Mouse (Mus musculus) lung, embryonic 14.5 days (tissue): ENCODE measurements at regions not wholly inside any gene's neighbourhood (a gene's known extent, or its start where the extent isn't known, plus 50 kb on each side); places are given as distances from the start of the nearest gene placed in this dataset.

ENCODE experiments used
- ATAC-seq: fragments of 200-750 bp; cut with Nextera tagmentation; 2 replicates; pipeline ENCODE4 v1.8.0; 2017; ENCODE audit warnings: mild to moderate bottlenecking, moderate TSS enrichment, moderate library complexity; ENCODE audit not compliant: insufficient read depth
- DNase-seq: peaks from one replicate; pipeline ENCODE4 v3.0.0-alpha.2; 2015
- H3K27ac ChIP-seq: fragments of 300-500 bp; sonication (generic); 2 replicates; pipeline ENCODE4 v1.5.1; 2014; ENCODE audit warnings: low read depth, mild to moderate bottlenecking, moderate library complexity
- H3K27me3 ChIP-seq: fragments of 300-500 bp; sonication (generic); 2 replicates; pipeline ENCODE4 v1.6.1; 2014; ENCODE audit warnings: low read length, control low read depth; ENCODE audit not compliant: insufficient read depth
- H3K36me3 ChIP-seq: fragments of 300-500 bp; sonication (generic); 2 replicates; pipeline ENCODE4 v1.6.1; 2014; ENCODE audit warnings: control low read depth; ENCODE audit not compliant: insufficient read depth
- H3K4me1 ChIP-seq: fragments of 300-500 bp; sonication (generic); 2 replicates; pipeline ENCODE4 v1.6.1; 2014; ENCODE audit warnings: antibody characterized with exemption, control low read depth; ENCODE audit not compliant: insufficient read depth
- H3K4me2 ChIP-seq: fragments of 300-500 bp; sonication (generic); 2 replicates; pipeline ENCODE4 v1.6.1; 2014; ENCODE audit warnings: mild to moderate bottlenecking
- H3K4me3 ChIP-seq: fragments of 300-500 bp; sonication (generic); 2 replicates; pipeline ENCODE4 v1.5.1; 2014; ENCODE audit warnings: low read depth, low read length
- H3K9ac ChIP-seq: fragments of 300-500 bp; sonication (generic); 2 replicates; pipeline ENCODE4 v1.6.1; 2014
- H3K9me3 ChIP-seq: fragments of 300-500 bp; sonication (generic); 2 replicates; pipeline ENCODE4 v1.6.1; 2016; ENCODE audit warnings: low read depth, low read length, control low read depth
- CTCF ChIP-seq: IDR thresholded peaks from 2 replicates; pipeline ENCODE4 v1.5.1; 2016; ENCODE audit warnings: antibody characterized with exemption, low read depth

DNA sequence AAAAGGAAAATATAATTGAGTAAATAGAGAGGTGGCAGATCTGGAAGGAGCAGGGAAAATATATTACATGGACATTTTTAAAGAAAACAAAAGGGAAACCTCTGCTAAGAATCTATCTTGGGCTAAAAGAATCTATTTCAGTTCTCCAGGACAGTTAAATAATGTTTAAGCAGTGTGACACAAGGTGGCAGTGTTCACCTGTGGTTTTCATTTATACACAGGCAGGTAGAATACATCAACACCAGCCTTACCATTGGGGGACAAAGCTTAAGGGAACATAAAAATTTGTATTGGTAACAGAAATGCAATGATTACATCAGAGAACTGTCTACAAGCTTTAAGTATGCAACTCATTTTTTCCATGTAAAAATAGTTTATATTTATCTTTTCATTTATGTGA, 78.2 kb upstream of the Cldn34d start:
- TF ChIP-seq CTCF, result peak; percentile 18; the same call in 1 of the 2 replicates
- Histone ChIP-seq H3K9ac (no peak overlapping the region), H3K36me3 (no peaks in the 10 kb centered on the region), H3K4me2 (no peak overlapping the region), H3K9me3 (no peaks in the 10 kb centered on the region), H3K27me3 (no peaks in the 10 kb centered on the region), H3K4me3 (no peak overlapping the region), H3K4me1 (no peaks in the 10 kb centered on the region), H3K27ac (no peak overlapping the region)
- DNase-seq (peak; percentile 43), ATAC-seq (no peak)
